Mouse (Mus musculus) stomach, postnatal 0 days (tissue): ENCODE measurements at regions not wholly inside any gene's neighbourhood (a gene's known extent, or its start where the extent isn't known, plus 50 kb on each side); places are given as distances from the start of the nearest gene placed in this dataset.

Source experiments
- CTCF ChIP-seq: IDR thresholded peaks from 2 replicates; pipeline ENCODE4 v1.5.1; 2016; ENCODE audit warnings: antibody characterized with exemption, low read depth, mild to moderate bottlenecking, moderate library complexity
- EP300 ChIP-seq: optimal IDR thresholded peaks from 2 replicates; pipeline ENCODE3; 2016; ENCODE audit warnings: antibody characterized with exemption

GRCm38 (mm10) chr1:67803292-67803691 lies 680.5 kb downstream of the Cps1 start:
- TF ChIP-seq CTCF (no peak), EP300 (no peak)
